Mouse (Mus musculus) heart, postnatal 25 days (tissue): ENCODE measurements around the gene Rnf224. TPM values are rescaled to one million over a fixed set of nuclear protein-coding genes. Genes with fewer than 3 reads are reported as not detected.

Source experiments
- DNase-seq: peaks from one replicate; pipeline ENCODE4 v3.0.0; 2022; ENCODE audit warnings: low spot score
- intact Hi-C: fragments of 180-260 bp; cut with DNase I; formaldehyde crosslinking; loops from one replicate; pipeline ENCODE4 v1.15.1; 2025
- total RNA-seq, 2 experiments: library from RNA; stranded (reverse); gene quantifications; 2 replicates each; pipeline ENCODE4 v1.2.3; 2021

The Rnf224 gene
- total RNA-seq, 2 experiments from 2014 or later: not detected

DNA sequence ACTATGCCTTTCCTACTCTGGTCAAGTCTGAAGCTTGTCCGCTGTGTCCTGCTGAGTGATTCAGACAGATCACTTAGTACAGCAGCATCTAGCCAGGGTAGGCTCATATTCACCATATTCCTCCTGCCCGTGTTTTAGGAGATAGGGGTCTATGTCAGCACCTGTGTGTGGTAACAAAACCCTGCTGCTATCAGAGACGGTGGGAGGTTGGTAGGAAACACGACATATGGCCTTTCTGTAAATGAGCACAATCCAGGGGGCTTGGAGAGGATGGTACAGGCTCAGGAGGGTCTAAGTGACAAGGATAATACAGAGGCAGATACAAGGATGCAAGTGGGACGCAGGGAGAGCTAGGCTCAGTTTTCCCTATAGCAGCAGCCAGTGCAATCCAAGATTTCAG lies 7.0 kb downstream of the Rnf224 start:
- intact Hi-C loops: loop anchor here (2.0 to 5.0 kb wide), 2 partner anchors 23 to 63 kb away; no protein-coding TSS in a partner anchor
- no peak for DNase-seq

- no peak for DNase-seq
- intact Hi-C loops: loop anchor here (1.0 to 5.0 kb wide), 3 partner anchors 24 to 63 kb away; no protein-coding TSS in a partner anchor
These were observed 7.5 kb downstream of the Rnf224 start for GRCm38 (mm10) chr2:25228995-25229530.

DNA sequence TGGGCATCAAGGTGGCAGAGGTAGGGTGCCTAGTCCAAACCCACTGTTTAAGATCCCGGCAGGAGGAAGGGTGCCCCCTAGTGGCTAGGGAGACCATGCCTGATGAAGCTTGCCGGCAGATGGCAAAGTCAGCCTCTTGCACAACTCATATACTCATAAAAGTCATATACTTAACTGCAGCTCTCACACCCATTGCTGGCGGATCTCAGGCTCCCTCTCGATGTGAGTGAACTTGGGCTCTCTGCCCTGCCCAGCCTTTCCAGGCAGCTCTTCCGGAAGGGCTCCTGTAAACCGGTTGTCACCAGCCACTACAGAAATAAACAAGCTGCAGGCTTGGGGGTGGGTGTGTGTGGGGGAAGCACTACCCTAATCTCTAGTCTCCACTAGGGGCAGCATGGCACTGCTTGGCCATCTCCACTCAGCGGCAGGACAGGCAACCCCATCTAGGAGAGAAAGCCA lies 8.1 kb downstream of the Rnf224 start:
- peak; percentile 76 for DNase-seq
- intact Hi-C loops: loop anchor here (1.0 to 5.0 kb wide), 3 partner anchors 24 to 64 kb away; no protein-coding TSS in a partner anchor

DNA sequence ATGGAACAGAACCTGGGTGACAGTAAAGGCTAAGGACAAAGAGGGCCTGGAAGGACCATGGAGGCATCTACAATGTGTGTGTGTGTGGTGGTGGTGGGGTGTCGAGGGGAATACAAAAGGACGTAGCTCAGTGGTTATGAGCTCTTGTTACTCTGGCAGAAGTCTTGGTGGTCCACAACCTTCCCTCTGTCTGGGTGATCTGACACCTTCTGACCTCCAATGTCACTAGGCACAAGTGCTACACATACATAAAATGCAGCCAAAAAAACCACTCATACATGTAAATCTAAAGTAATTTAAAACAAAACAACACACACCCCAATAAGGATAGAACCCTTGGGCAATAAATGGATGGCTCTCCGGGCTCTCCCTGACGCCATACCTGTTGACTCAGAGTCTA lies 9.2 kb downstream of the Rnf224 start:
- intact Hi-C loops: loop anchor here (5.0 kb wide), 1 partner anchor 65 kb away; no protein-coding TSS in a partner anchor
- DNase-seq: no peak

GRCm38 (mm10) chr2:25226864-25227263 lies 9.7 kb downstream of the Rnf224 start:
- DNase-seq: no peak
- intact Hi-C loops: loop anchor here (5.0 kb wide), 1 partner anchor 65 kb away; no protein-coding TSS in a partner anchor

- intact Hi-C loops: loop anchor here (2.0 to 5.0 kb wide), 2 partner anchors 15 to 66 kb away; partner anchors contain the start of gene Nelfb
- DNase-seq: no peak
These were observed 10.7 kb downstream of the Rnf224 start for GRCm38 (mm10) chr2:25225811-25226379.

DNA sequence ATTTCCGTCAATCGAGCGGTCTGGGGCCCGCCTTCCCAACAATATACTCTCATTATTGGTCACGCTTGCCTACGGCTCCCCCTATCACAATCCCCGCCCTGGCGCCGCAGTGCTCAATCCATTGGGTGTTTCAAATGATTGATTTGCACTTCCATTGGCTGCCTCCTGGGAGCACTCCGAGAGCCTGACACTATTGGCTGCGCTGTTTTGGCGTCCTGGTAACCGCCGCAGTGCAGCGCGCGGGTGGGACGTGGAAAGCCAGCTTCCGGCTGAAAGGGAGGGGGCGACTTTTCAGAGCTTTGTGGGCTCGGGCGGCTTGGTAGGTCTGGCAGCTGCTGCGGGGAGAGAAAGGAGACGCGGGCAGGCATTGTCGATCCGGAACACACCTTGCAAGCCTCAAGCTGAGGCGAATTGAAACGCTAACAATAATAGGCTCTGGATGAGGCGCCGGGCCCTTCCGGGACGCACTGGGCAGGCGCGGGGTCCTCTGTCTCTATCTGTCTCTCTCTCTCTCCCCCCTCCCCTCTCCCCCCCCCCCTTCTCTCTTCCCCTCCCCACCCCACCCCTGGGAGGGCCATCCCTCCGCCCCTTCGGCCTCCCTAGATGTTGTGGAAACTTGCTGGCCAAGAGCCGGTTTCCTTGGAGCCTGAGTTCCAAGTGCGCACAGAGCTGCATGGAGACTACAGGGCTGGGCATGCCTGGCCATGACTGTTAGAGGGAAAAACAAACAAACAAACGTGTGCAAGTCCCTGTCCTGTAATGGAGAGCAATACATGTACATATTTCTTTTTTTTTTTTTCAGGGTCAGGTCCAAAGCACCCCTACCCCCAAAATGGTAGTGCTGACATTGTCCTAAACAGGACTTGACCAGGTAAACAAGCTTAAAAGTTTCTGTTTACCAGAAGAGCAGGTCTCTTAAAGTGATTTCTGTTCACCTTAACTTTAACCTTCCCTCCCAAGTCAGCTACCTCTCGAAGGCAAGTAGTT lies 11.5 kb downstream of the Rnf224 start:
- intact Hi-C loops: loop anchor here (2.0 to 5.0 kb wide), 2 partner anchors 14 to 67 kb away; partner anchors contain the start of gene Nelfb
- peak; percentile 99 for DNase-seq

GRCm38 (mm10) chr2:25224492-25224765 lies 12.2 kb downstream of the Rnf224 start, which contains the start of gene Tubb4b:
Gene Tubb4b (minus strand): TSS chr2:25224702.
- DNase-seq: no peak
- intact Hi-C loops: loop anchor here (2.0 kb wide), 1 partner anchor 14 kb away; the partner anchor contains the start of gene Nelfb

- intact Hi-C loops: loop anchor here (2.0 kb wide), 1 partner anchor 13 kb away; the partner anchor contains the start of gene Nelfb
- DNase-seq: peak; percentile 76
These were observed 12.7 kb downstream of the Rnf224 start for GRCm38 (mm10) chr2:25223681-25224491.

- intact Hi-C loops: no loop called here
- DNase-seq: no peak
These were observed 15.2 kb downstream of the Rnf224 start for GRCm38 (mm10) chr2:25221331-25221772.

GRCm38 (mm10) chr2:25218445-25218844 lies 18.1 kb downstream of the Rnf224 start, which contains the start of gene Fam166a:
Gene Fam166a (plus strand): TSS chr2:25218745.
- intact Hi-C loops: no loop called here
- no peak for DNase-seq

- intact Hi-C loops: no loop called here
- no peak for DNase-seq
These were observed 18.9 kb downstream of the Rnf224 start for GRCm38 (mm10) chr2:25217666-25218065.

DNA sequence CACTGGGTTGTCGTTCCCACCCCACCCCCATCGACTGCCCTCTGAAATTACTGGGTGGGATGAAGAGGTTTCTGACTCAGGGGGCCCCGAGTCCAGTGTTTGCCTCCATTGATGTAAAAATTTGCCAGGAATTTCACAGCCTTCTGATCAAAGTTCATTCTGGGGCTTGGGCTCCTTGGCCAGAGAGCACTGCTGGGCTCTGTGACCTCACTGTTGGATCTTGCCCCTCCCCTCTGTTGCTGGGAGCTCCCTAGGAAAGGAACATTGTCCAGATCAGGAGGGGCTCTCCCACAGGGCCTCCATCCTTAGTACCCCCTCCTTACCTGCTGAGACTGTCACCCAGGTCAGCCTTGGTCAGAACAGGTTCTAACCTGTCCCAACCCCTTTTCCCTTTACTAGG lies 22.1 kb downstream of the Rnf224 start, which contains the start of gene Stpg3:
TSS of gene Stpg3 (minus strand) at position 194 of the 400 bp plus-strand sequence.
- intact Hi-C loops: no loop called here
- DNase-seq: no peak

- intact Hi-C loops: no loop called here
- DNase-seq: no peak
These were observed 23.2 kb downstream of the Rnf224 start for GRCm38 (mm10) chr2:25213266-25213865.

DNA sequence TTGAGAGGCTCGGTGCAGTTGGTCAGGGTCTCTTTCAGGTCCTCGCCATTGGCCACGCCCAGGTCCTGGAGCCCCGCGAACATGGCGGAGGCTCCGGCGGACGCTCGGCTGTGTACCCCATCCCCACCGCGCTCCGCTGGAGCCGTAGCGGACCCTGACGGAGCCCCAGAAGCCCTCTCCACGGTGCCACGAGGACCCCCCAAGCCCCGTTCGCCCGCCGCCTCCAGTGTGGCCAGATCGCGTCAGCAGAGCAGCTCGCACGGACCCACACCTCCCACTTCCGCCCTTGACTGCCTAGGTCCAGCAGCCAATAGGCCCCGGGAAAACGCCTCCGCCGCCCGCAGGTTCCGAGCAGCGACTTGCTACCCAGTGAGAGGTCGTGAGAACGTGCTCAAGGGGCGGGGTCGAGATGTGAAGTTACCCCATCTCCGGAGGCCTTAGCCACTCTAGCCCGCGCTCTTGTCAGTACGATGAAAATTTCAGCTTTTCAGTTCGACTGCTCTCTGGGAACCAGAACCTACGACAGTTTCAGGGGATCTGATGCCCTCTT lies 25.4 kb downstream of the Rnf224 start, which contains the start of gene Nelfb:
TSS of gene Nelfb (minus strand) at position 369 of the 550 bp plus-strand sequence.
- peak; percentile 84 for DNase-seq
- intact Hi-C loops: loop anchor here (2.0 kb wide), 1 partner anchor 14 kb away; the partner anchor contains the start of gene Tubb4b

DNA sequence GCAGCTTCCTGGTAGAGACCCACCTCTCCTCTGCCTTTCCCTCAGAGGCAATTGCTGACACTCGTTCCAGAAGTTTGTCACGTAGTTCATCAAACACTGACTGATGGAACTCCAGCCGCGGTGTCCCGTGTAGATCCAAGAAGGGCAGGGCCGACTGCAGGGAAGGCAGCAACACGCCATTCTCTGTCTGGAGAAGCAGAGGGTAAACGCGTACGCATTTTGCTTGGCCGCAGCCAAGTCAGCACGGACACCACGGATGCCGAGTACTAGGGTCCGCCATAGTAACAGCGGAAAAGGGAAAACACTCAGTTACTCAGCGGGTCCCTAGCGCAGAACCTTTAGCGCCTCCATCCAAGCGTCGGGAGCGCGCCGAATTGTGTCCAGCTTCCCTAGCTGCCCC lies 25.9 kb downstream of the Rnf224 start:
- intact Hi-C loops: loop anchor here (2.0 kb wide), 1 partner anchor 14 kb away; the partner anchor contains the start of gene Tubb4b

DNA sequence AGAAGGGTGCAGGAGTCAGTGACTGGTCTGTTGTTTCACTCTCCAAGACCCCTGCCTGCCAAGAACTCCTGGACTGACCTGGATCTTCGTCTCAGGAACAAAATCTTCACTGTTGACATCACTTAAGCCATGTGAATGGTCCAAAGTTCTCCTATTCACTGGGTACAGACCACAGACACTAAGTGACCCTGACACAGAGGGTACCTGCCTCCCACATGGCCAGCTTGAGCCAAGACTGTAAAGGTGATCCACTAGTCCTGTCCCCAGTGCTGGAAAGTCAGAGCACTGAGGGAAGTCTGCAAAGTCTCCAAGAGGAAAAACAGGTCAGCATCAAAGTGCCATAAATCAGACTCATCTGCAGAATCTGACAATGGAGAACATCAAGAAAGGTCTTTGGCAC lies 29.0 kb downstream of the Rnf224 start:
- intact Hi-C loops: no loop called here

More for the DNA sequence above, 25.9 kb downstream of the Rnf224 start:
- DNase-seq: no peak

GRCm38 (mm10) chr2:25203631-25204214 lies 32.9 kb downstream of the Rnf224 start:
- DNase-seq: no peak
- intact Hi-C loops: no loop called here

More for the DNA sequence above, 29.0 kb downstream of the Rnf224 start:
- DNase-seq: no peak
